Mouse (Mus musculus): ENCODE data around the gene Hcfc2.

Gene Hcfc2

DNA sequence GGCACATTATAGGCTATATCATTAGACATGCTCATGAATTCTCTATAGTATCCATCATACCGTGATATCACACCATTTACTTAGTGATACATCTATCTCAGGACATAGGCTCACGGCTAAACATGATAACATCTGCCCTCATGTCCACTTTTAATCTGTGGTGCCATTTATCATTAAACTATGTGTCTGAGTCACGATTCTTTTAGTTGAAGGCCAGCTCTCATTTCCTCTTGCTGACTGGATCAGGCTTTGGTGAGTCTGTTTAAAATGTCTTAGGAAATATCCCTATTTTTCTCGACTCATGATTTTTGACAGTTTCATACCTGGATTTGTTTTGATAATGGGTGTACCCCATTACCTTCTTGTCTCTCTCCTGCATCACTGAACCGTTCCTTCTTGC, at the start of gene Hcfc2:
TSS of gene Hcfc2 (plus strand) at position 205 of the 400 bp plus-strand sequence.
- DNase-seq (ENCODE audit: low read depth), result peak; percentile 92

DNA sequence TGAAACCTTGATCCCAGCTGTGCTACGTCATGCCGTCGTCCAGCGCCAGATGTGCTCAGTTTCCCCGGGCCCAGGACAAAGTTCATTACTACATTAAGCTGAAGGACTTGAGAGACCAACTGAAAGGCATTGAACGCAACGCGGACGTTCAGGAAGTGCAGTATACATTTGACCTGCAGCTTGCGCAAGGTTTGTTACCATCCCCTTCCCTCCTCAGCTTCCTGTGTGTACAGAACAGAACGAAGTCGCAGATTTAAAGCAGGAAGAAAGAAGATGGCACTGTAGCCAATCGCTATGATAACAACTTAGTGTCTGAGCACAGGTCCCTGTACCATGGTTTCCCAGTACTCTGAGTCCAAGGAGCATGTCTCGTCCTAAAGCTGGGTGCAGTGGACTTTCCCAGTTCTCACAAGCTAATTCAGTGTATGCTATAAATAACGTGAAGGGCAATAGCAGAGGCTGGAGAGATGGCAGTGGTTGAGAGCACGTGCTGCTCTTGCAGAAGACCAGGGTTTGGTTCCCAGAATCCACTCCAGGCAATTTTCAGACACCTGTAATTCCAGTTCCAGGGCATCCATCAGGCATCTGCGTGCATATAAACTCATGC, 48.7 kb upstream of the Hcfc2 start:
- peak; percentile 42 for DNase-seq (ENCODE audit: low read depth)

DNA sequence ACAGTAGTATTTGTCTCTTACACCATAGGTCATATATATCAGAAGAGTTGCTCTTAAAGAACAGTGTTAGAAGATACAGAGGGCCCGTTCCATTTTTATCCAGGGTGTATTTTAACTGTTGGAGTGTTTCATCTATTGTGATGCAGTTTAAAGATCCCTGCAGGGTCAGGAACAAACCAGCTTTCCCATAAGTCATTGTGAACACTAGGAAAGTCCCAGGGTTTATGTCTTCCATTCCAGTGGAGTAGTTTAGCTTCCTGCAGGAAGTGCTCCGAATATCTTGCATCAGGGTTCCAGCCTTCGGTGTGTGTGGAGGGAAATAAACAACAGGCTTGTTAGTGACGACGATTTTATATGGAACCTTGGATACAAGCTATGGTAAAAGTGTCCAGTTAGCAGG, 44.7 kb upstream of the Hcfc2 start:
- DNase-seq (ENCODE audit: low read depth), result no peak

DNA sequence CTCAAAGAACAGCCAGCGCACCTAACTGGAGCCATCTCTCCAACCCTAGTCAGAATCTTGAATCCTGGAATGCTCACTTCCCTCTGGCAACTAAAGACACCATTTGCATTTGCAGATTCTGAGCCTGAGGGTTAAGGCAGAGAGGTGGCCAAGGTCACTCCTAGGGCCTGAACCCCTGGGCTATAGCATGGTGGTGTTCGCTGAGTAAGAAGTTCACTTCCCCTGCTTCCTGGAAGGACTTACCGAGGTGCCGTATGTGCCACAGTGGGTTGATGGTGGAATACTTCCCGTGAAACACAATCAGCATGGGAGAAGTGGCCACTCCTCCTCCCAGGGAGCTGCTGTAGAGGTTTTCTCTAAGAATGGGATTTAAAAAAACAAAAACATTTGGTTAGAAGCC, 43.3 kb upstream of the Hcfc2 start:
- DNase-seq (ENCODE audit: low read depth), result no peak

DNA sequence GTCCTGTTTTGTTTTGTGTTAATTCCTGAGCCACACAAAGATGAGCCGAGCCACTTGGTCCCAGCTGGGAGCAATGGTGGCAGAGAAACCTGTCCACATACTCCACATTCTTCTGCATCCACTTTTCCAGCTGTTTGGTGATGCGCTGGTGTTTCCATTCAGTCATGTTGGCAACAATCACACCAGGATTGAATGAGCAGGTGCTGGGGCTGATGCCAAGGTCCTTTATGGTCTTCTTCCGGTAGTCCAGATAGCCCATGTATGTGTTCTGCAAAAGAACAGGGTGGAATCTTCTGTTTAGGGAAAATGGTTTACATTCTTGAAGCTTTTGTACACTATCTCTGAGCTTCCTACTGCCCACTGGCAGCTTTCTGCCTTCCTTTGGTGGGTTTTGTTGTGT, 41.4 kb upstream of the Hcfc2 start:
- DNase-seq (ENCODE audit: low read depth), result no peak

DNA sequence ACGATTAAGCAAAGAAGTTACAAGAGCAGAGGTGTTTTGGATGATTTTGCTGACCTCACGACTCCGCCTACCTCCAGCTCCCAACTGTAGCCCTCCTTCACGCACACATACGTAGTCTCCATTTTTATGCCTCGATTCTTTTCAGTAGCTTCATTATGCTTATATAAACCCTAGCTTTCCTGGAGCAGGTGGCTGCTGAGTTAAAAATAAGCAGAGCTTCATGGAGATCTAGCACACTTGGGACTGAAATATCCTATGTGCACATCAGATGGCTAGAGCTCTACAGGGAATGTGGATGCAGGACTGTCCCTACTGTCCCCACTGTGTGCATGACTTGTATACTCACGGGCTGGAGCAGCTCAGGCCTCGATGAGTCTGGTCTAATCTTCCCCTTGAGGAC, 34.1 kb upstream of the Hcfc2 start:
- no peak for DNase-seq (ENCODE audit: low read depth)

DNA sequence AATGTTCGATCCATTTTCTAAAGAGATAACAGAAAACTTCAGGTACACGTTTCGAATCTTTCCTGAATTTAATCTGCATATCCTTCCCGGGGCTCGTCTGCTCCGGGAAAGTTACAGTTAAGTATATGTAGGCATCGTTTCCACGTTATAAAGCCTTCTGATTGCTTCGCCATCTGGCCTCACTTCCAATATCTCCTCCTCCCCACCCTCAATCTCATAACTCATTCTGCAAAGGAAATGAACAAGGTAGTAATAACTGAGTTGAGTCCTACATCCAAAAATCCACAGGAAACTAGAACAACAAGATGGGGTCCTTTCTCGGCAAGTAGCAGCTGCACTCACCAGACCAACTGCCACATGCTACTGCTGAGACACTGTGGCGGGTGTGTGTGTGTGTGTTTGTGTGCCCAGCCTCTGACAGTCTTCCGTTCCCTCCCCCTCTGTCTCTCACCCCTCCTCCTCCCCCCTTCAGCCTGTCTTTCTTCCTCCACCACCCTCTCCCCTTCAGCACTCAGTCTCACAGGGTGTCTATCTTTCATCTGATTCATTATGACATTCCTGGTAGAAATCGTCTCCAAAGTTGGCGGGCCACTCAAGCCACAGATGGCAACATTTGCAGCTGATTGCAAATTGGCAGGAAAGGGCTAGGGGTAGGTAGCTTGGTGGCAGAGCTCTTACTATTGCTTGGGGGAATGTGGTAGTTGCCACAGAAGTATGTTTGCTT, 33.5 kb upstream of the Hcfc2 start:
- DNase-seq (ENCODE audit: low read depth), result peak; percentile 62

DNA sequence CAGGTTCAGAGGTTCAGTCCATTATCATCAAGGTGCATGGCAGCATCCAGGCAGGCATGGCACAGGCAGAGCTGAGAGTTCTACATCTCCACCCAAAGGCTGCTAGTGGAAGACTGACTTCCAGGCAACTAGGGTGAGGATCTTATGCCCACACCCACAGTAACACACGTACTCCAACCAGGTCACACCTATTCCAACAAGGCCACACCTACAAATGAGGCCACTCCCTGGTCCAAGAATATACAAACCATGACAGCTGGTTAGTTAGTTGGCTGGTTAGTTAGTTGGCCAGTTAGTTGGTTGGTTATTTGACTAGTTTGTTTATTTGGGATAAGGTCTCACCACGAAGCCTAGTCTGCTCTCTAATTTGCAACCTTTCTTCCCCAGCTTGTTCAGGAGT, 32.7 kb upstream of the Hcfc2 start:
- no peak for DNase-seq (ENCODE audit: low read depth)

DNA sequence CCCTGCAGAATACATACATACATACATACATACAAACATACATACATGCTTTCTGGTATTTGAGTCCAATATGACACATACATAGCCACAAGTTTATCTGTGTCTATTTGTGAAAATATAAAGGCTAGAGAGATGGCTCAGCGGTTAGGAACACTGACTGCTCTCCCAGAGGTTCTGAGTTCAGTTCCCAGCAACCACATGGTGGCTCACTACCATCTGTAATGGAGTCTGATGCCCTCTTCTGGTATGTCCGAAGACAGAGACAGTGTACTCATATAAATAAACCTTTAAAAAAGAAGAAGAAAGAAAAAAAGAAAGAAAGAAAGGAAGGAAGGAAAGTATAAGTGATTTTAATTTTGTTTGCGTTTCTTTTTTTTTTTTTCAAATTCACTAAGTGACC, 30.0 kb upstream of the Hcfc2 start:
- DNase-seq (ENCODE audit: low read depth), result no peak

DNA sequence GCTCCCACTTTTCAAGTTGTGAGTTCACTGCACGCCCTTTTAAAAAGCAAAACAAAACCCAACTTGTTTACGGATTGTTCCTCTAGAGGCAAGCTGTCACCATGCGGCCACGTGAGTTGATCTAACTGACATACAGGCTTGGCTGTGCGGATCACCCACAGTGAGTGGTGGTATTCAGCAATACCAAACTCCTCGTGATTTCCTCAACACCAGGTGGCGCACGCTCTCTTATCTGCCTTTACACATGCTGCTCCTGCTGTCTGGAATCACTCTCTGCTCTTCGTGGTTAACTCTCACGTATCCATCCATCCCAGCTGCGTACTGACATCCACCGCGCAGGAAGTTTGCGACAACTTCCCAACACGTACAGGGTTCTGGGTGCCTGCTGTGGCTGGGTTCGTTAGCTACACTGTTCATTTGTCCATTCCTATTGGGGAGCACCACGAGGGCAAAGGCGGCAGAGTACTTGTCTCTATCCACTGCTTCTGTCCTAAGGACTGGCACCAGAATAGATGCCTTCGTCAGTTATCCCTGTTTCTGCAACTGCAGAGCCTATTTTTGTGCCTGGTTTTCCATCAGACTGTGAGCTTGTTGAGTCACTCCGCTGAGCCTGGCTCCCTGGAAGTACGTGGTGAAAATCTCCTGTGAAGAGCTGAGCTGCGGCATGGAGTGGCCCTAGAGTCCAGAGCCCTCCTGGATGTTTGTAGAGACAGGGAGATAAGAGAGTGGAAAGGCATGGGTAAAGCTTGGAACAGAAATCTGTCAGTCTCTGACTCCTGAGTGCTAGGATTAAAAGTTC, 29.3 kb upstream of the Hcfc2 start:
- peak; percentile 92 for DNase-seq (ENCODE audit: low read depth)

DNA sequence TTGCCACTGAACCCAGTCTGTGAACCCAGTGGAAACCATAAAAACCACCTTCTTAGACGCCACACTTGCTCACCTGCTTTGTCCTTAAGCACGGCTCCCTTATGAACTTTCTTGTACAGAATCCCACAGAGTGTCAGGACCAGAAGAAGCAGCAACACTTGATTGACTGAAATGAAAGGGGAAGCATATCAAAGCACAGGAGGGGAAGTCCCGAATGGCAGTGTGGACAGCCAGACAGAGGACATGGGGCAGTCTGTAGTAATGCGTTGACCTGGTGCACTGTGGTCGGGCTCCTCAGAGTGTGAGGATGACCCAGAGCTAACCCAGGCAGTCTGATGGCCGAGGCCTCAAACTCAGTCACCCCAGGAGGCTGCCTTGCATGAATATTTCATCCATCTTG, 25.8 kb upstream of the Hcfc2 start:
- DNase-seq (ENCODE audit: low read depth), result peak; percentile 29

DNA sequence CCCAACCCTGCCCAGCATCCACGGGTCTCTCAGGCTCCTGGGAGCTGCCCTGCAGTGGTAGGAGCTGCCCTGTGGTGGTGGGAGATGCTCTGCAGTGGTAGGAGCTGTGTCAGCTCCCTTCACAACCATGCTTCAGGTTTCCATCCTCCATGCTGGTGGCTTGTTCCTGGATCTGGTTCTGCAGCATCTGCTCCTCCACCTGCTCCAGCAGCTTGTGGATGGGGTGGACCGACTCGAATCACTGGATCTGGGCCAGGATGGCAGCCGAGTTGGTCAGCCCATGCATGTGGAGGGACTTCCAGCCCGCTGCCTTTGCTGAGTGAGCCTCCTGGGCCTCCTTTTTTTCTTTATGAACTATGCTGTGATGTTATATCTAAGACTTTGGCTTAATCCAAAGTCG, 19.0 kb upstream of the Hcfc2 start:
- no peak for DNase-seq (ENCODE audit: low read depth)

DNA sequence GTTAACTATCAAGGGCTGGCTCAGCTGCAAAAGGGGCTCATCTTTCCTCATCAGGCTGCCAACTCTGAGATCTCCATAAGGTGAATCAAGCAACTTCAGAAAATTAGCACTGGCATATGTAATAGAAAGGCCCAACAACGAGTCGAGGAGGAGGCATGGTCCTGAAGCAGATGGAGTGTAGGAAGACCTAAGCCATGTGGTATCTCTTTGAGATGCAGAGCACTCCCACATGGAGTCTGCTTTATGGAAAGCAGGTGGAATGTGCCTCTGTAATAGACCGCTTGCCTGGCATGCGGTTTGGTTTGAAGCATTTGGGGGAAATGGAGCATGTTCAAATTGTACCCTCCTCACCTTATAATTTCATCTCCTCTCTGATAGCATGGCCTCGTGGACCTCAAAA, 15.2 kb upstream of the Hcfc2 start:
- no peak for DNase-seq (ENCODE audit: low read depth)

DNA sequence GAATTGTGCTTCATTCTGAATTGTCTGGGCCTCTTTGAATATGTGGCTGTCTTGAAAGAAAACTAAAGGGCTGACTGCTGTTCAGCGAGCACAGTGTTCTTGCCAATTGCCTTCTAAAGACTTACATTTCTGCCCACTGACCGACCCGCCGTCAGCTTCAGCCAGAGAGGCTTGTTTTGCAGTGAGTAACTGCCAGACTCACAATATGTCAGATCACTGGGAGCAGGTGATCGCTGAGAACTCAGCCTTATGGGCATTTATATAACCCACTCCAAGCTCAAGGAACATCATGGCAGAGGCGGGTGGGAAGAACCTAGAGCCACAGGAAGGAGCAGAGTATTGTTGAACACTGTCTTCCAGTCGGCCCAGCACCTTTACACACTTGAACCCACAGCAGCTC, 14.3 kb upstream of the Hcfc2 start:
- no peak for DNase-seq (ENCODE audit: low read depth)

DNA sequence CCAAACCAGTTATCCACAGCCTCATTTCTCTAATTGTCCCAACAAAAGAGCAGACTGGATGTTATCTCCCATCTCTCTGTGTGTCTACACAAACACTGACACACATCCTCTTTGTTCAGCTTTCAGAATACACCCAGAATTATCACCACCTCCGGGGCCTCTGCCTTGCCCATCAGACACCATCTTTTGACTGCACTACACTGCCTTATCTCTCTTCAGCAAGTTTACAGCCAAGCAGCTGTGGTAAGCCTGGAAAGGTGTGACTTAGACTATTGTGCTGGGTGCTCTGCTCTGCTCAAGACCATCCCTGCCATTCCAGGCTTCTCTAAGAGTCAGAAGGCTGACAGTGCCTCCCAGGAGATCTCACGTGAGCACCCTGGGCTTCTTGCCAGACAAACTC, 10.5 kb upstream of the Hcfc2 start:
- DNase-seq (ENCODE audit: low read depth), result no peak

DNA sequence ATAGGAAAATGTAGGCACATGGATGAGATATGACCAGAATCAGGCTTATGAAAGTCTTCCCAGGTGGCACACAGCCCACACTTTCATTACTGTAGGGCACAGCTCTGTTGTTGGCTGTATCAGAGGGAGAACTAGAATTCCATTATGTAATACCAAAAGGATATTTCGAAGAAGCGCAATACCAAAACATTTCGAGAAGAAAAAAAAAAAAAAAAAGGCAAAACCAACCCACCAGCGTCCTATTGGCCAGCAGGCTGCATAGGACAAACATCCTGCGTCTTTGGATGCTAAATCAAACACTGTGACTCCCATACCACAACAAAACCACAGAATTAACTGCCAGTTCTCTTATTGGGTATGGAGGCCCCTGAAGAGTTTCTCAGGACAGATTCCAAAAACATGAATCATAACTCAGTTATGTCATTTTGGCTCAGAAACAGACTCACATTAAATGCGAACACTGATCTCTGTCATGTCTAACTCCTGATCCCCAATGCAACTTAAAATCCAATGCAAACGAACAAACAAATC, 6.2 kb upstream of the Hcfc2 start:
- DNase-seq (ENCODE audit: low read depth), result peak; percentile 81

DNA sequence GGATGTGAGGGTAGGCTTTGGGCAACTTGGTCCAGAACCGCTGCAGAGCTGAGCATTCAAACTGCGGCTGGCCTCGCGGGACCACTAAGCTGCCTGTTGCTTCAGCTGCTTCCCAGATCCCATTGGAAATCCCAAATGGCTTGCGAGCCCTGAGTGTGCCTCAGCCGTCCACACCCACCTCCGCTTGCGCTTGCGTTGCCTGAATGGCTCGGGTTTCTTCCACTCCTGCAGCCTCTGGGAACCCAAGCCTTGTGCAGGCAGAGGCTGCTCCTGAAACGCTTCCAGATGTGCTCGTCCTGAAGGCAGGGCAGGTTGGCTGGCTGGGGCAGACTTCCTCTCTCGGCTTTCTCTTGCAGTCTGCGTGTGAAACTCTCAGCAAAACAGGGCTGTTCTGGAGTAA, 5.5 kb upstream of the Hcfc2 start, which contains the start of gene Glt8d2:
TSS of gene Glt8d2 (minus strand) at position 157 of the 400 bp plus-strand sequence.
- DNase-seq (ENCODE audit: low read depth), result no peak

DNA sequence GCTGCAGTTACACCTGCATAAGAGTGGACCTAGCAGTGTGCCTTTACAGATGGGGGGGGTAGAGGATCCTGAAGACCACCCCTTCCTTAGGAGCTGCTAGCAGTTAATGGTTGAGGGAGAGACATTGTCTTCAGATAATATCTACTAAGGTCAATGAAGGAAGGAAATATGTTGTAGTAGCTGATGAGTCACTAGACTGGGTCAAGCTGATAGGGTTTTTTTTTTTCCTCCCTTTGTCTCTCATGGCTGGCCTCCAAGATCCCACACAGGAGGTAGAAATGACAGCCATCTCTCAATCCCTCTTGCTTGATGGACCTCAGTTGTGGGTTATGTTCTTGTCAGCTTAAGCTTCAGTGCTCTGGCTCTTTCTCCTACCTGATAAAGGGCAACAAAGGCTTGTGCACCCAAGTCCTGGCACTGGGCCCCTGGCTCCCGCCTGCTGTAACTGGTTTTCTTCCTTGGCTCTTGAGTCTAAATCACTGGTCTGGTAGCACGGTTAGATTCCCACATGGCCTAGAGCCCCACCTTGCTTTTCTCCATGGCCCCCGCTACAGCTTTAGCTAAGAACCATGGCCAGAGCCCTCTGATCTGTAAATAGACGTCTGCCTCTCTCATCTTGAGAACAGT, 606 bp downstream of the Hcfc2 start:
- peak; percentile 96 for DNase-seq (ENCODE audit: low read depth)

DNA sequence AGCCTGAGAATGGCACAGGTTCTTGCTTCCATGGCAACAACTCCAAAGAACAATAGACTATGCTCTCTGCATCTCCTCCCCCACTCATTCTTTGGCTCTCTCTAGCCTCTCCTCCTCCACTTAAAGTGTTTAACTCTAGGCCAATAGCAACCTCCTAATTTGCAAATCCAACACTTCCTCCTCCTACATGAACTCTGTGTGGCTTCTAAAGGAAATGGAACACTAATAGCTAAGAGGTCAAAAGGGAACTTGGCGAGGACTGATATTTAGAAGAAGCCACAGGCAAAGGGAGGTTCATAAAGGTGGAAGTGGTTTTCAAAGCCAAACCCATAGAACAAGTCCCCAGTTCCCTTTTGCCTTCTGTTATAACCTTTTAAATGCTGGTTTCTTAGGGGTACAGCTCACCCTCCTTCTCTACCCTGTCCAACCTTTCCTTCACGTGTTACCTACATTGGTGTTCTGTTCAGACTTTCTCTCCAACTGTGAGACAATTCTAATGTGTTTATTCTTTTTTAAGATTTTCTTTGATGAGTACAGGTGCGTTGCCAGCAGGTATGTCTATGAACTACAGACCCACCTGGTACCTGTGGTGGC, 1.4 kb downstream of the Hcfc2 start:
- peak; percentile 99 for DNase-seq (ENCODE audit: low read depth)

DNA sequence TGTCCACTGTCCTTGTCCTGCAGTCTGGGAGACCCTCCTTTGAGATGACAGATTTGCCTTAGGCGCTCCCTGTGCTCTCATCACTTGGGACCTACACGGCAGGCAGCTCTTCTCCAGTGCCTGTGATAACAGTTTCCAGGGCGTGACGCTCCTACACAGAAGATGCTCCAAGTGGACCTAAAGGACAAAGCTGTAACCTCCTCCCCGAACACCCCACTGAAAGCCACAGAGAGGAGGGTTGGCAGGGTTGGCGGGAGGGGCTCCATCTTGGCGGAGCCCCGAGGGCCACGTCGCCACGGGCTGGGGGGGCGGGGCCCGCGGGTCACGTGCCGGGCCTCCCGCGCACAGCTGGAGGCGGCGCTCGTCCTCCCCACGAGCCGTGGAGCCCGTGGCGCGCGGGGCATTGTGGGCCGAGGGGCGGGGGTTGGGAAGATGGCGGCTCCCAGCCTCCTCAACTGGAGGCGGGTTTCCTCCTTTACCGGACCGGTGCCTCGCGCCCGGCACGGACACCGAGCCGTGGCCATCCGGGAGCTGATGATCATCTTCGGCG, 2.8 kb downstream of the Hcfc2 start:
- DNase-seq (ENCODE audit: low read depth), result peak; percentile 71

DNA sequence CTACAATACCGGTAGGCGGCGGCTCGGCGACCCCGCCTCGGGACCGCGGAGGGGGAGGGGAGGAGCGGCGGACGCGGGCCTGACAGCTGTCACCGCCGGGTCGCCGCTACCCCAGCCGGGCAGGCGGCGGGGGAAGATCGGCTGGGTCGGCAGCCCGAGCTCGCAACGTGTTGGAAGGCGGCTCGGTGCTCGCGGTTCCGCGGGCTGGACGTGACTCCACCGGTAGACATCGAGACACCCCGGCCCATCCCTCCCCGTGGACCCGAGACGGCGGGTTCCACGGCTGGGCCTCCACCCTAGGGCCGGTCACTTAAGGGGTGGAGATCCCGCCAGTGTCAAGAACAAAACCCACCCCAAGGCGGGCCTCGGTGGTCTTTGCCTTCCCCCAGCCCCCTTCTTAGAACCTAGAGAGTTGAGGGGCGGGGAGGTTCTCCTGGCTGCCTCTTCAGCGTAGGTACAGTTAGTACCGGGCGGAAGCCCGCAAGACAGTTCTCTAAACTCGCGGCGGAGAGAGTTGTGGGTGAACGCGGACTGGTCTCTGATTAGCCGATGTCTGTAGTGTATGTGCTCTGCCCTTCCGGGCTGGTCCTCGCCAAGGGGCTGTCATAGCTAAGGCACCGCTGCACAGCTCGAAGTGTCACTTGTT, 3.5 kb downstream of the Hcfc2 start:
- DNase-seq (ENCODE audit: low read depth), result peak; percentile 77

Data from 416B (cell line).